Mouse (Mus musculus): ENCODE results near the gene Kcnj9. TPM values are rescaled to one million over a fixed set of nuclear protein-coding genes. Genes with fewer than 3 reads are reported as not detected.
A peak's percentile ranks its signal among the peaks of the same experiment; 100 is the strongest.

Kcnj9 gene
- polyA plus RNA-seq, 1 experiment = 1.2 TPM

GRCm38 (mm10) chr1:172329616-172330015 lies 498 bp upstream of the Kcnj9 start:
- H3K27ac ChIP-seq (ENCODE audit: control insufficient read depth, insufficient read depth, low read depth, low read length, poor library complexity) = no peak overlapping the region
- WGBS = 83% methylated on average over 6 of the region's 6 CpGs

GRCm38 (mm10) chr1:172328461-172328860 lies 657 bp downstream of the Kcnj9 start:
- Histone ChIP-seq H3K4me1 (ENCODE audit: control insufficient read depth, insufficient read depth, low read length) (peaks cover 2% of the 10 kb centered on the region), H3K27ac (ENCODE audit: control insufficient read depth, insufficient read depth, low read depth, low read length, poor library complexity) (no peak overlapping the region), H3K4me3 (replicated peaks; ENCODE audit: control insufficient read depth, low read depth, low read length) (no peak overlapping the region)
- no peak for TF ChIP-seq CTCF (IDR thresholded peaks at IDR 0.05; ENCODE audit: control insufficient read depth, insufficient read depth, low read length)
- WGBS = 67% methylated on average over 7 of the region's 7 CpGs

More at GRCm38 (mm10) chr1:172329616-172330015, 498 bp upstream of the Kcnj9 start:
- Histone ChIP-seq H3K4me1 (ENCODE audit: control insufficient read depth, insufficient read depth, low read length) (peaks cover 2% of the 10 kb centered on the region), H3K4me3 (replicated peaks; ENCODE audit: control insufficient read depth, low read depth, low read length) (no peak overlapping the region)
- no peak for TF ChIP-seq CTCF (IDR thresholded peaks at IDR 0.05; ENCODE audit: control insufficient read depth, insufficient read depth, low read length)
- TF ChIP-seq POLR2A (IDR thresholded peaks at IDR 0.05; ENCODE audit: borderline replicate concordance, control insufficient read depth, low read depth, low read length) = no peak

- H3K27ac ChIP-seq (ENCODE audit: control insufficient read depth, insufficient read depth, low read depth, low read length, poor library complexity) = no peak overlapping the region
- WGBS = 63% methylated on average over 3 of the region's 3 CpGs
- TF ChIP-seq CTCF (IDR thresholded peaks at IDR 0.05; ENCODE audit: control insufficient read depth, insufficient read depth, low read length) (no peak), POLR2A (IDR thresholded peaks at IDR 0.05; ENCODE audit: borderline replicate concordance, control insufficient read depth, low read depth, low read length) (no peak)
- no peak overlapping the region for H3K4me3 ChIP-seq (replicated peaks; ENCODE audit: control insufficient read depth, low read depth, low read length)
- H3K4me1 ChIP-seq (ENCODE audit: control insufficient read depth, insufficient read depth, low read length) = peaks cover 2% of the 10 kb centered on the region
Measured at GRCm38 (mm10) chr1:172328041-172328440, 1.1 kb downstream of the Kcnj9 start.

- peaks cover 2% of the 10 kb centered on the region for H3K4me1 ChIP-seq (ENCODE audit: control insufficient read depth, insufficient read depth, low read length)
- WGBS = 59% methylated on average over 16 of the region's 16 CpGs
- no peak overlapping the region for H3K4me3 ChIP-seq (replicated peaks; ENCODE audit: control insufficient read depth, low read depth, low read length)
- no peak overlapping the region for H3K27ac ChIP-seq (ENCODE audit: control insufficient read depth, insufficient read depth, low read depth, low read length, poor library complexity)
- TF ChIP-seq CTCF (IDR thresholded peaks at IDR 0.05; ENCODE audit: control insufficient read depth, insufficient read depth, low read length) = no peak
- TF ChIP-seq POLR2A (IDR thresholded peaks at IDR 0.05; ENCODE audit: borderline replicate concordance, control insufficient read depth, low read depth, low read length) = no peak
Measured at GRCm38 (mm10) chr1:172327206-172328001, 1.7 kb downstream of the Kcnj9 start.

GRCm38 (mm10) chr1:172326684-172327083 lies 2.4 kb downstream of the Kcnj9 start:
- Histone ChIP-seq H3K4me1 (ENCODE audit: control insufficient read depth, insufficient read depth, low read length) (peaks cover 2% of the 10 kb centered on the region), H3K4me3 (replicated peaks; ENCODE audit: control insufficient read depth, low read depth, low read length) (no peak overlapping the region), H3K27ac (ENCODE audit: control insufficient read depth, insufficient read depth, low read depth, low read length, poor library complexity) (no peak overlapping the region)
- 52% methylated on average over 11 of the region's 11 CpGs for WGBS
- TF ChIP-seq CTCF (IDR thresholded peaks at IDR 0.05; ENCODE audit: control insufficient read depth, insufficient read depth, low read length) (no peak), POLR2A (IDR thresholded peaks at IDR 0.05; ENCODE audit: borderline replicate concordance, control insufficient read depth, low read depth, low read length) (no peak)

- H3K27ac ChIP-seq (ENCODE audit: control insufficient read depth, insufficient read depth, low read depth, low read length, poor library complexity) = no peak overlapping the region
- WGBS = 21% methylated on average over 94 of the region's 94 CpGs
- peaks cover 1% of the 10 kb centered on the region; the same call in 1 of the 2 replicates for H3K4me1 ChIP-seq (ENCODE audit: control insufficient read depth, insufficient read depth, low read length)
- TF ChIP-seq POLR2A (IDR thresholded peaks at IDR 0.05; ENCODE audit: borderline replicate concordance, control insufficient read depth, low read depth, low read length) = no peak; the same call in 1 of the 2 replicates
- peak; percentile 85 for TF ChIP-seq CTCF (IDR thresholded peaks at IDR 0.05; ENCODE audit: control insufficient read depth, insufficient read depth, low read length)
- peak overlapping the region; percentile 45 for H3K4me3 ChIP-seq (replicated peaks; ENCODE audit: control insufficient read depth, low read depth, low read length)
Measured at GRCm38 (mm10) chr1:172325680-172326535, 3.2 kb downstream of the Kcnj9 start.

GRCm38 (mm10) chr1:172324725-172325124 lies 4.4 kb downstream of the Kcnj9 start:
- H3K27ac ChIP-seq (ENCODE audit: control insufficient read depth, insufficient read depth, low read depth, low read length, poor library complexity) = no peak overlapping the region
- 23% methylated on average over 7 of the region's 7 CpGs for WGBS
- peaks cover 1% of the 10 kb centered on the region; the same call in 1 of the 2 replicates for H3K4me1 ChIP-seq (ENCODE audit: control insufficient read depth, insufficient read depth, low read length)
- H3K4me3 ChIP-seq (replicated peaks; ENCODE audit: control insufficient read depth, low read depth, low read length) = no peak overlapping the region
- peak; percentile 95 for TF ChIP-seq CTCF (IDR thresholded peaks at IDR 0.05; ENCODE audit: control insufficient read depth, insufficient read depth, low read length)
- TF ChIP-seq POLR2A (IDR thresholded peaks at IDR 0.05; ENCODE audit: borderline replicate concordance, control insufficient read depth, low read depth, low read length) = no peak

- H3K4me1 ChIP-seq (ENCODE audit: control insufficient read depth, insufficient read depth, low read length) = peaks cover 1% of the 10 kb centered on the region; the same call in 1 of the 2 replicates
- WGBS = 67% methylated on average over 6 of the region's 6 CpGs
- no peak for TF ChIP-seq CTCF (IDR thresholded peaks at IDR 0.05; ENCODE audit: control insufficient read depth, insufficient read depth, low read length)
- H3K27ac ChIP-seq (ENCODE audit: control insufficient read depth, insufficient read depth, low read depth, low read length, poor library complexity) = no peak overlapping the region
- H3K4me3 ChIP-seq (replicated peaks; ENCODE audit: control insufficient read depth, low read depth, low read length) = no peak overlapping the region
Measured at GRCm38 (mm10) chr1:172323801-172324359, 5.2 kb downstream of the Kcnj9 start.

Data from bone marrow, adult 2 months (tissue).